Mouse (Mus musculus): Measurements from ENCODE around the gene Mt2. TPM values are rescaled to one million over a fixed set of nuclear protein-coding genes. Genes with fewer than 3 reads are reported as not detected.

Gene Mt2
- polyA plus RNA-seq, 1 experiment = 21.0 TPM

DNA sequence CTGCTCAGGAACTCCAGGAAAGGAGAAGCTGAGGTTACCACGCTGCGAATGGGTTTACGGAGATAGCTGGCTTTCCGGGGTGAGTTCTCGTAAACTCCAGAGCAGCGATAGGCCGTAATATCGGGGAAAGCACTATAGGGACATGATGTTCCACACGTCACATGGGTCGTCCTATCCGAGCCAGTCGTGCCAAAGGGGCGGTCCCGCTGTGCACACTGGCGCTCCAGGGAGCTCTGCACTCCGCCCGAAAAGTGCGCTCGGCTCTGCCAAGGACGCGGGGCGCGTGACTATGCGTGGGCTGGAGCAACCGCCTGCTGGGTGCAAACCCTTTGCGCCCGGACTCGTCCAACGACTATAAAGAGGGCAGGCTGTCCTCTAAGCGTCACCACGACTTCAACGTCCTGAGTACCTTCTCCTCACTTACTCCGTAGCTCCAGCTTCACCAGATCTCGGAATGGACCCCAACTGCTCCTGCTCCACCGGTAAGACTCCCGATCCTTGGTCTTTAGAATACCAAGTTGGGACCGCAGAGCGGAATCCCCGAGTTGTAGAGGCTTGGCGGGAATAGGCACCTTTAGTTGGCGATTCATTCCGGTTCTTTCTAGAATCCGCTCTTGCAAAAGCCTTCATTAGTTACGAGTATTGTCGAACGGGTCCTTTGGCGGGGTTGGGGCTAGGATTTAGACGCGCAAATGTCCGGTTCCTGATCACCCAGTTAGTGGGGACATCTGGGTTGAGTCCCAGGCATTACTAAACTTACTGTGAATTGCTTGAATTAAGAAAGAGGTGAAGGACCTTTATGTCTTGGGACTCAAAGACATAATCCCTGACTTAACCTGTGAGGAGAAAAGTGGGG lies 6.6 kb downstream of the Mt2 start, which contains the start of gene Mt1:
Gene Mt1 (plus strand): TSS at position 226 of the 856 bp plus-strand sequence.
- no peak for TF ChIP-seq POLR2A (IDR thresholded peaks at IDR 0.05; ENCODE audit: control insufficient read depth, extremely low read depth, insufficient read depth, low read length, poor library complexity)
- no peak for TF ChIP-seq CTCF (IDR thresholded peaks at IDR 0.05; ENCODE audit: borderline replicate concordance, control insufficient read depth, extremely low read depth, insufficient read depth, low read length, poor library complexity)
- peak within 1 kb of the TSS; percentile 34 for H3K4me3 ChIP-seq (ENCODE audit: control insufficient read depth, insufficient read depth, low read length)
- H3K27ac ChIP-seq (ENCODE audit: control insufficient read depth, insufficient read depth, low read length) = no peak within 1 kb of the TSS
- H3K4me1 ChIP-seq (replicated peaks; ENCODE audit: control insufficient read depth, insufficient read depth, low read length) = peaks cover 10% of the 10 kb centered on the region; the same call in 1 of the 2 replicates
- DNase-seq = no peak
- H3K36me3 ChIP-seq (ENCODE audit: control insufficient read depth, insufficient read depth, low read length) = no peaks in the 10 kb centered on the region
- 2% methylated on average over 50 of the region's 50 CpGs for WGBS
- H3K27me3 ChIP-seq (ENCODE audit: control insufficient read depth, insufficient read depth, low read length) = peaks cover 10% of the 10 kb centered on the region; the same call in 1 of the 2 replicates

DNA sequence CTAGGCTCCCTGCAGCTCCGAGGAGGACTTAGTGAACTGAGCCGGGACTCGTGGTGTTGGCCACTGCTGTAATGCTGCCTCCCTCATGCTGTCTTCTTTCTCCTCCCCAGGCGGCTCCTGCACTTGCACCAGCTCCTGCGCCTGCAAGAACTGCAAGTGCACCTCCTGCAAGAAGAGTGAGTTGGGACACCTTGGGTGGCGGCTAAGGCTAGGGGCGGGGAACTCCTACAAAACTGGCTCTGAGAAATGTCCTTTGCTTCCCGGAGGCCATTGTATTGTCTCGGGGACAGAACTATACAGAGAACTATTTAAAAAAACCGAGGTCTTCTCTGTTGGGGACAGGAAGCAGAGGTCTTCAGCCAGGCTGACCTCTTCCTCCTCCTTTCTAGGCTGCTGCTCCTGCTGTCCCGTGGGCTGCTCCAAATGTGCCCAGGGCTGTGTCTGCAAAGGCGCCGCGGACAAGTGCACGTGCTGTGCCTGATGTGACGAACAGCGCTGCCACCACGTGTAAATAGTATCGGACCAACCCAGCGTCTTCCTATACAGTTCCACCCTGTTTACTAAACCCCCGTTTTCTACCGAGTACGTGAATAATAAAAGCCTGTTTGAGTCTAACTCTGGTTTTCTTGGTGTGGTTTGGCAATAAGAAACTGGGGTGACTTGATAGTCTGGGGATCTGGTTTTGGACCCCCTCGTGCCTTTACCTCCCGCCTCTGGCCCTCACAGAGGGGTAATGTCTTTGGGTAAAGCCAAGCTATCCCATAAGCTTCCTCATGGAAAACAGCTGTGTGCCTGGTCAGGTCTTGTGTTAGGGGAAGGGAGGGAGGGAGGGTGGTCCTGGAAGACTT lies 7.5 kb downstream of the Mt2 start:
- Histone ChIP-seq H3K27me3 (ENCODE audit: control insufficient read depth, insufficient read depth, low read length) (peaks cover 10% of the 10 kb centered on the region; the same call in 1 of the 2 replicates), H3K4me3 (ENCODE audit: control insufficient read depth, insufficient read depth, low read length) (peak overlapping the region; percentile 34), H3K27ac (ENCODE audit: control insufficient read depth, insufficient read depth, low read length) (no peak overlapping the region), H3K36me3 (ENCODE audit: control insufficient read depth, insufficient read depth, low read length) (no peaks in the 10 kb centered on the region), H3K4me1 (replicated peaks; ENCODE audit: control insufficient read depth, insufficient read depth, low read length) (peaks cover 10% of the 10 kb centered on the region; the same call in 1 of the 2 replicates)
- TF ChIP-seq POLR2A (IDR thresholded peaks at IDR 0.05; ENCODE audit: control insufficient read depth, extremely low read depth, insufficient read depth, low read length, poor library complexity) (no peak), CTCF (IDR thresholded peaks at IDR 0.05; ENCODE audit: borderline replicate concordance, control insufficient read depth, extremely low read depth, insufficient read depth, low read length, poor library complexity) (no peak)
- 6% methylated on average over 25 of the region's 25 CpGs for WGBS
- no peak for DNase-seq

DNA sequence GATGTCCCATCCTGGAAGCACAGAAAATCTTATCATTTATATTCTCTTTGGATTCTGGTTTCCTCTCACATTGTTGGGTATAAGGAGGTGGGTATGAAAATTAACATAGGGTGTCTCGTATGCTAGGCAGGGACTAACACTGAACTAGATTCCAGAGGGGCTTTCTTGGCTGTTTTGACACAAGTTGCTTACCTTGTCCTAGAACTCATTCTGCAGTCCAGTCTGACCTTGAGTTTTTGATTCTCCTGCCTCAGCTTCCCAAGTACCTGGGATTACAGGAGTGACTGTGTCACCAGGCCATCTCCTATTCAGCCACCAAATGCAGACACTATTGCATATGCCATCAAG lies 8.1 kb downstream of the Mt2 start:
- Histone ChIP-seq H3K36me3 (ENCODE audit: control insufficient read depth, insufficient read depth, low read length) (no peaks in the 10 kb centered on the region), H3K4me3 (ENCODE audit: control insufficient read depth, insufficient read depth, low read length) (no peak overlapping the region), H3K4me1 (replicated peaks; ENCODE audit: control insufficient read depth, insufficient read depth, low read length) (peaks cover 10% of the 10 kb centered on the region; the same call in 1 of the 2 replicates), H3K27me3 (ENCODE audit: control insufficient read depth, insufficient read depth, low read length) (peaks cover 10% of the 10 kb centered on the region; the same call in 1 of the 2 replicates), H3K27ac (ENCODE audit: control insufficient read depth, insufficient read depth, low read length) (no peak overlapping the region)
- DNase-seq = no peak
- WGBS = 93% methylated on average over 1 of the region's 1 CpGs
- TF ChIP-seq POLR2A (IDR thresholded peaks at IDR 0.05; ENCODE audit: control insufficient read depth, extremely low read depth, insufficient read depth, low read length, poor library complexity) (no peak), CTCF (IDR thresholded peaks at IDR 0.05; ENCODE audit: borderline replicate concordance, control insufficient read depth, extremely low read depth, insufficient read depth, low read length, poor library complexity) (no peak)

DNA sequence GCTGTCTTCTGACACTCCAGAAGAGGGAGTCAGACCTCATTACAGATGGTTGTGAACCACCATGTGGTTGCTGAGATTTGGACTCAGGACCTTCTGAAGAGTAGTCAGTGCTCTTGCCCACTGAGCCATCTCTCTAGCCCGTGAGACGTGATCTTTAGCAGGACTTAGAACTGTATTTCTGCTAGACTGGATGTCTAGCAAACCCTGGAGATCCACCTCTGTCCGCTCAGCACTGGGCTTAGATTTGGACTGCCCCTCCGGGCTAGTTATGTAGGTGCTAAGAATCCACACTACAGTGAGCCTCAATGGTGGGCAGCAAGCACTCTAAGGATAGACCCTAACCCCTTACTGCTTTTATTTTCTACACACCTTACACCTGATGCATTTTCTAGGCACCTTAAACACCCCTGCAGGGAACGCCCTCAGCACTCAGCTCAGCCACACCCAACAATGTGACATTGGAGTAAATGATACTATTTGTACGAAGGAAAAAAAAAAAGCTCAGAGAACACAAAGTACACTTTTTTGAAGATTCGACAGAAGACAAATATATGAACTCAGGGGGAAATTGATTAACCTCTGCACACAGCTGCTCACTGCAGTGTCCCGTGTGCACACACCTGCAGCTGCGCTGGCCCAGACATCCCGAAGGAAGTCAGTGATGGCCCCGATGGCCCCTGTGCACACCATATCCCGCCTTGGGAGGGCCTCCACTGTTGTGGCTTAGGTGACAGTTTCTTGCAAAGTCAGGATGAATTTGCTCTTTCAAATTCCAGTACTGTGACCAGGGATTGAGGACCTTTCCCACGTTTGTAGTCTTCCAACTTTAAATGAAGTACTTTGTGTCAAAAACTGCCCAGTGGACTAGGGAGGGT lies 9.8 kb downstream of the Mt2 start:
- no peak overlapping the region for H3K4me3 ChIP-seq (ENCODE audit: control insufficient read depth, insufficient read depth, low read length)
- H3K36me3 ChIP-seq (ENCODE audit: control insufficient read depth, insufficient read depth, low read length) = no peaks in the 10 kb centered on the region
- peaks cover 10% of the 10 kb centered on the region; the same call in 1 of the 2 replicates for H3K27me3 ChIP-seq (ENCODE audit: control insufficient read depth, insufficient read depth, low read length)
- no peak for DNase-seq
- H3K4me1 ChIP-seq (replicated peaks; ENCODE audit: control insufficient read depth, insufficient read depth, low read length) = peaks cover 14% of the 10 kb centered on the region; the same call in 1 of the 2 replicates
- TF ChIP-seq POLR2A (IDR thresholded peaks at IDR 0.05; ENCODE audit: control insufficient read depth, extremely low read depth, insufficient read depth, low read length, poor library complexity) = no peak
- no peak for TF ChIP-seq CTCF (IDR thresholded peaks at IDR 0.05; ENCODE audit: borderline replicate concordance, control insufficient read depth, extremely low read depth, insufficient read depth, low read length, poor library complexity)
- H3K27ac ChIP-seq (ENCODE audit: control insufficient read depth, insufficient read depth, low read length) = no peak overlapping the region
- 74% methylated on average over 13 of the region's 13 CpGs for WGBS

DNA sequence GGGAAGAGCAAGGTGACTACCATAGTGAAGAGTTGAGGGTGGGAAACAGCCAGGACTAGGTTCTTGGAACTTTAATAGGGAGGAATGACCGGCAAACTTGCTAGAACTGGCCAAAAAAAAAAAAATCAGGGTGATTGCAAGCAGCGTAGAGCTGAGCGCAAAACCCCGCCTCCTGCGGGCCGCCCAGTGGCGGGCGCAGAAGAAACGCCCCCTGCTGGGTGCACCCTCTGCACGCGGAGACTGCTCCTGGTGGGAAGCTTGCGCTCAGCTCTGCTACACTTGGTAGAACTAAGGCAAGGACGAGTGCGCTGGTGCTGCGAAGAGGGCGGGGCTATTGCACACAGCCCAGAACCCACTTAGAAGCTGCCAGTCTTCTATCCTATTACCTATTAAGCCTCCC lies 10.7 kb downstream of the Mt2 start:
- Histone ChIP-seq H3K36me3 (ENCODE audit: control insufficient read depth, insufficient read depth, low read length) (no peaks in the 10 kb centered on the region), H3K4me3 (ENCODE audit: control insufficient read depth, insufficient read depth, low read length) (peak overlapping the region; percentile 15; the same call in 1 of the 2 replicates), H3K27me3 (ENCODE audit: control insufficient read depth, insufficient read depth, low read length) (peaks cover 13% of the 10 kb centered on the region; the same call in 1 of the 2 replicates), H3K27ac (ENCODE audit: control insufficient read depth, insufficient read depth, low read length) (no peak overlapping the region), H3K4me1 (replicated peaks; ENCODE audit: control insufficient read depth, insufficient read depth, low read length) (peaks cover 15% of the 10 kb centered on the region; the same call in 1 of the 2 replicates)
- TF ChIP-seq POLR2A (IDR thresholded peaks at IDR 0.05; ENCODE audit: control insufficient read depth, extremely low read depth, insufficient read depth, low read length, poor library complexity) = no peak
- TF ChIP-seq CTCF (IDR thresholded peaks at IDR 0.05; ENCODE audit: borderline replicate concordance, control insufficient read depth, extremely low read depth, insufficient read depth, low read length, poor library complexity) = peak; percentile 76
- 1% methylated on average over 16 of the region's 16 CpGs for WGBS
- DNase-seq = peak; percentile 61

Data from thymus, adult 2 months (tissue).